Mouse (Mus musculus): ENCODE data around the gene Smtnl1. TPM values are rescaled to one million over a fixed set of nuclear protein-coding genes. Genes with fewer than 3 reads are reported as not detected.

Gene Smtnl1
- polyA plus RNA-seq, 1 experiment from 2014 or later = 0.08 TPM

Other genes starting within 250 kb of the Smtnl1 start
- 60.7 and 64.4 TPM in 2 replicates for gene Ctnnd1, start 171.9 kb downstream of the Smtnl1 start, polyA plus RNA-seq (2015; fragmentation: Nextera tagmentation; extraction: Ambion mirVana)
- 0.05 and 0.06 TPM in 2 replicates for gene Btbd18, start 163.6 kb downstream of the Smtnl1 start, polyA plus RNA-seq (2015; fragmentation: Nextera tagmentation; extraction: Ambion mirVana)
- gene Selenoh, start 151.9 kb downstream of the Smtnl1 start, polyA plus RNA-seq (2015; fragmentation: Nextera tagmentation; extraction: Ambion mirVana) = 225 and 234 TPM in 2 replicates
- gene Gm28635, start 144.6 kb downstream of the Smtnl1 start, polyA plus RNA-seq (2015; fragmentation: Nextera tagmentation; extraction: Ambion mirVana) = not detected in 2 replicates
- 32.5 and 34.7 TPM in 2 replicates for gene Med19, start 144.2 kb downstream of the Smtnl1 start, polyA plus RNA-seq (2015; fragmentation: Nextera tagmentation; extraction: Ambion mirVana)
- gene Tmx2, start 143.5 kb downstream of the Smtnl1 start, polyA plus RNA-seq (2015; fragmentation: Nextera tagmentation; extraction: Ambion mirVana) = 140 and 144 TPM in 2 replicates
- 24.6 and 26.5 TPM in 2 replicates for gene Zdhhc5, start 107.5 kb downstream of the Smtnl1 start, polyA plus RNA-seq (2015; fragmentation: Nextera tagmentation; extraction: Ambion mirVana)
- 26.3 and 26.7 TPM in 2 replicates for gene Clp1, start 95.3 kb downstream of the Smtnl1 start, polyA plus RNA-seq (2015; fragmentation: Nextera tagmentation; extraction: Ambion mirVana)
- 5.1 and 6.0 TPM in 2 replicates for gene Ypel4, start 88.6 kb downstream of the Smtnl1 start, polyA plus RNA-seq (2015; fragmentation: Nextera tagmentation; extraction: Ambion mirVana)
- 5.5 and 6.1 TPM in 2 replicates for gene Gm19426, start 79.0 kb downstream of the Smtnl1 start, polyA plus RNA-seq (2015; fragmentation: Nextera tagmentation; extraction: Ambion mirVana)
- 59.7 and 60.5 TPM in 2 replicates for gene Serping1, start 47.2 kb downstream of the Smtnl1 start, polyA plus RNA-seq (2015; fragmentation: Nextera tagmentation; extraction: Ambion mirVana)
- 46.5 TPM in 2 replicates for gene Ube2l6, start 23.8 kb downstream of the Smtnl1 start, polyA plus RNA-seq (2015; fragmentation: Nextera tagmentation; extraction: Ambion mirVana)
- gene Timm10, start 4.3 kb upstream of the Smtnl1 start, polyA plus RNA-seq (2015; fragmentation: Nextera tagmentation; extraction: Ambion mirVana) = 56.1 and 67.2 TPM in 2 replicates
- gene Slc43a1, start 16.2 kb upstream of the Smtnl1 start, polyA plus RNA-seq (2015; fragmentation: Nextera tagmentation; extraction: Ambion mirVana) = 15.0 and 16.3 TPM in 2 replicates
- 1.2 and 1.7 TPM in 2 replicates for gene Rtn4rl2, start 64.1 kb upstream of the Smtnl1 start, polyA plus RNA-seq (2015; fragmentation: Nextera tagmentation; extraction: Ambion mirVana)
- gene Slc43a3, start 113.9 kb upstream of the Smtnl1 start, polyA plus RNA-seq (2015; fragmentation: Nextera tagmentation; extraction: Ambion mirVana) = 45.4 and 48.2 TPM in 2 replicates
- 0.48 and 0.75 TPM in 2 replicates for gene Prg2, start 157.8 kb upstream of the Smtnl1 start, polyA plus RNA-seq (2015; fragmentation: Nextera tagmentation; extraction: Ambion mirVana)
- not detected in 2 replicates for gene Prg3, start 165.6 kb upstream of the Smtnl1 start, polyA plus RNA-seq (2015; fragmentation: Nextera tagmentation; extraction: Ambion mirVana)
- gene Ssrp1, start 214.6 kb upstream of the Smtnl1 start, polyA plus RNA-seq (2015; fragmentation: Nextera tagmentation; extraction: Ambion mirVana) = 256 and 258 TPM in 2 replicates
- 1.0 and 1.4 TPM in 2 replicates for gene P2rx3, start 214.8 kb upstream of the Smtnl1 start, polyA plus RNA-seq (2015; fragmentation: Nextera tagmentation; extraction: Ambion mirVana)
- 35.2 and 35.5 TPM in 2 replicates for gene Tnks1bp1, start 225.4 kb upstream of the Smtnl1 start, polyA plus RNA-seq (2015; fragmentation: Nextera tagmentation; extraction: Ambion mirVana)